Mouse (Mus musculus): Measurements from ENCODE around the gene Ctbs.

Gene Ctbs

DNA sequence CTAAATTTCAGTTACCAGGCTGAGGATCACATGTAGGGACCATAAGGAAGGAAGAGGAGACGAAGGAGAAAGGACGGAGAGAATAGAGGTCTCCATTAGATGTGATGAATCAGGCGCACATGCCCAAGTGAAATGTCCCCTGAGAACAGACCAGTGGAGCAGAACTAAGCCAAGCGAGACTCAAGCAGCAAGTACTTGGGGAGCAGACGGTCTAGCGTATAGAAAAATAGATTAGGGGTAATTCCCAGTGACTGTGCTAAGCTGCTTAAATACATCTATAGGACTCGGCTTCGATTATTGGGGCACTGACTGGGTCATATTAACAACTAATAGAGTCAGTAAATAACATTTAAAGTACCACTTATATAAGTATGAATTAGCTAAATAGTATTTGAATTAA, 45.3 kb downstream of the Ctbs start:
- DNase-seq (ENCODE audit: inconsistent ontology term) = no peak

- no peak for DNase-seq (ENCODE audit: inconsistent ontology term)
Observed at GRCm38 (mm10) chr3:146498989-146499388, 49.4 kb downstream of the Ctbs start.

GRCm38 (mm10) chr3:146499431-146500002, 49.9 kb downstream of the Ctbs start, which contains the start of the genes Spata1 and Gng5:
Spata1 (minus strand) TSS chr3:146499753.
Gng5 (plus strand) TSS chr3:146499807.
- peak; percentile 96 for DNase-seq (ENCODE audit: inconsistent ontology term)

- DNase-seq (ENCODE audit: inconsistent ontology term) = peak; percentile 79
Observed at GRCm38 (mm10) chr3:146500003-146500809, 50.6 kb downstream of the Ctbs start.

DNA sequence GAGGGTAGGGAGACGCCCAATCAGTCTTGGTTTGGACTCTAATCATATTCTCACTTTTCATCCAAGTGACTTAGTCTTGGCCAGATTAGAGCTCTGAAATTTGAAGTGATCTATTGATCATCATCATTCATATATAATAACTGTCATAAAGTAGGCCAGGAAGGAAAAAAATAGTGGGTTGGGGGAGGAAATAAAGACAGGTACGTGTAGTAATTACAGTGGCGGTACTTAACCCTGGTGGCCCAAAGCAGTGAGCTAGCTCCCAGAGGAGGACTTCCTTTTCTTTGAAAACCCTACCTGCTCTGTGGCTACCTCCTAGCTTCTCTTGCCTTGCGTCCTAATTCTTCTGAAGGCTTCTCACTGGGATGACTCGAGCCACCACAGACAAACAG, 51.2 kb downstream of the Ctbs start:
- DNase-seq (ENCODE audit: inconsistent ontology term) = no peak

DNA sequence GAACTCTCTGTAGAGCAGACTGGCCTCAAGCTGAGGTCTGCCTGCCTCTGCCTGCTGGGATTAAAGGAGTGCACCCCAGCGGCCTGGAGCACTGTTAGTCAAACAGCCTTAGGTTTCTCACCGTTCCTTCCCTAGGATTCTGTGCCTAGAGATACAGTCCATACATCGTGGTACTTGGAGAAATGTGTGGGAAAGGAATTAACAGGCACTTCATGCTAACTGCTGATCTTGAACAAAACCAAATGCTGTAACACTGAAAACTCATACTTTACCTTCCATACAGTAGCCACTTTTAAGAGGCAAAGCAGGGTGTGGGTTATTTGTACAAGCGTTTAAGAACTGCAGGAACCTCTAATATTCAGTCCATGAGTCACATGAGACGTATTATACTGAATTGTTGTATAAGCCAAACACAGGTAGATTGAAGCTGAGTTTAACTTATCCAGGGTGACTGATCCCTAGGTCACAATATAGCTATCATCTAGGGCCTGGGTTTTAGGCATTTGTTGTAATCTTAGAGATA, 52.1 kb downstream of the Ctbs start:
- peak; percentile 12 for DNase-seq (ENCODE audit: inconsistent ontology term)

DNA sequence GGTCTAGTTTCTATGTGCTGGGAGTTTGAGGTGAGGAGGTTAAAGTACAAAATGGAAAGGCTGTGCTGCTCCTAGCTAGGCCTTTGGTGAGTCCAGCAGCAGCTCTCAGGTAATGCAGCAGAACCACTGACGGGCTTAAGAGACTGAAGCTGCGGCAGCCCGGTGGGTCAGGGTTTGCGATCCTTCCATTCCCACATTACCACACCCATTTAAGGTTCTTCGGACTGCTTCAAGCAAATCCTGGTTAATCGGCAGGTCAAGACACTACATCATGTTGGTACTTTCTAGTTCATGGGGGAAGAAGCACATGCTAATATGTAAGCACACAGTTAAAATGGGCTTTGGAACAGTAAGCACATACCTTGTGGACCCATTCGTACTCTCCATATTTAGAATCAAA, 57.1 kb downstream of the Ctbs start:
- DNase-seq (ENCODE audit: inconsistent ontology term) = no peak
